Mouse (Mus musculus): ENCODE measurements around the gene Wdr11. TPM values are rescaled to one million over a fixed set of nuclear protein-coding genes. Genes with fewer than 3 reads are reported as not detected.

Gene Wdr11
- polyA plus RNA-seq, 1 experiment from 2014 or later, result 44.1 TPM

DNA sequence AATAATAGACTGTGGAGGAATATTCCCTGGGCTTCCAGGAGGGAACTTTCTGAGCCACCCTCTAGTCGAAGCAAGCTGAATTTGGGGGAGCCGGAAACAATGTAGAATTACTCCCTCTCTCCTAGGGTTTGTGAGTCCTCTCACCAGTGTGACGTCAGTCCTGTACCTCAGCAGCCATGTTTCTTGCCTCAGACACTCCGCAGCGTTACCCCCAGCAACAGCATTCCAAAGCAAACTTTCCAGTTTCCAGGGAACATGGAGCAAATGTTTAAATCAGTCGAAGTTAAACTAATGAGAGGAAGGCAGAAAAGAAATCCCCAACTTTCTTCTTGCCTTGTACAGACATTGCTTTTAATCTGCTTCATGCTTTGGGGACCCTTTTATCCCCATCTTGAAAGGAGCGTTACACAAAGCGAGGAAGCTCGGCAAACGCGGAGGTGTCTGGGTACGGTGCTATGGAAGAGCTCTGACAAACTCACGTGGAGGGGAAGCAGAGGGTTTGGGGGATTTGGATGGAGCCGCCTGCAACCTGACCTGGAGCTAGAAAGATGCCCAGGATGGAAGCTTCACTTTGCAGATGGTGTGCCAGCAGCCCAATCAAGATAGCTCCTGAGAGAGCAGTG, 64.1 kb downstream of the Wdr11 start:
- Histone ChIP-seq H3K4me3 (no peak overlapping the region), H3K4me1 (peaks cover 68% of the 10 kb centered on the region), H3K9ac (no peak overlapping the region), H3K4me2 (replicated peaks) (no peak overlapping the region), H3K36me3 (no peaks in the 10 kb centered on the region), H3K27me3 (peaks cover 17% of the 10 kb centered on the region), H3K9me3 (no peaks in the 10 kb centered on the region), H3K27ac (peak overlapping the region; percentile 10)
- no peak for ATAC-seq (ENCODE audit: low FRiP score, low read depth)
- 67% methylated on average over 14 of the region's 14 CpGs for WGBS

- H3K4me2 ChIP-seq (replicated peaks), result no peak overlapping the region
- H3K36me3 ChIP-seq, result no peaks in the 10 kb centered on the region
- H3K9me3 ChIP-seq, result no peaks in the 10 kb centered on the region
- H3K9ac ChIP-seq, result no peak overlapping the region
- no peak overlapping the region for H3K27ac ChIP-seq
- no peak for ATAC-seq (ENCODE audit: low FRiP score, low read depth)
- peaks cover 11% of the 10 kb centered on the region for H3K27me3 ChIP-seq
- H3K4me1 ChIP-seq, result peaks cover 71% of the 10 kb centered on the region
- H3K4me3 ChIP-seq, result no peak overlapping the region
- 83% methylated on average over 8 of the region's 8 CpGs for WGBS
Observed at GRCm38 (mm10) chr7:129657867-129658266, 66.2 kb downstream of the Wdr11 start.

- Histone ChIP-seq H3K4me1 (peaks cover 72% of the 10 kb centered on the region), H3K9ac (0 out of 2 replicates have a peak overlapping the region, but pooled peaks have one; percentile 6), H3K9me3 (no peaks in the 10 kb centered on the region), H3K36me3 (no peaks in the 10 kb centered on the region), H3K27me3 (peaks cover 10% of the 10 kb centered on the region; the same call in 1 of the 2 replicates), H3K27ac (0 out of 2 replicates have a peak overlapping the region, but pooled peaks have one; percentile 6), H3K4me2 (replicated peaks) (no peak overlapping the region), H3K4me3 (no peak overlapping the region)
- 68% methylated on average over 8 of the region's 8 CpGs for WGBS
- ATAC-seq (ENCODE audit: low FRiP score, low read depth), result no peak
Observed at GRCm38 (mm10) chr7:129659755-129660154, 68.1 kb downstream of the Wdr11 start.

- peaks cover 70% of the 10 kb centered on the region for H3K4me1 ChIP-seq
- no peak overlapping the region for H3K4me2 ChIP-seq (replicated peaks)
- no peak overlapping the region for H3K9ac ChIP-seq
- H3K4me3 ChIP-seq, result no peak overlapping the region
- no peaks in the 10 kb centered on the region for H3K9me3 ChIP-seq
- 89% methylated on average over 9 of the region's 9 CpGs for WGBS
- H3K36me3 ChIP-seq, result no peaks in the 10 kb centered on the region
- H3K27ac ChIP-seq, result no peak overlapping the region
- peaks cover 6% of the 10 kb centered on the region; the same call in 1 of the 2 replicates for H3K27me3 ChIP-seq
- no peak for ATAC-seq (ENCODE audit: low FRiP score, low read depth)
Observed at GRCm38 (mm10) chr7:129660546-129660945, 68.9 kb downstream of the Wdr11 start.

GRCm38 (mm10) chr7:129662051-129662789, 70.6 kb downstream of the Wdr11 start:
- H3K4me1 ChIP-seq, result peaks cover 66% of the 10 kb centered on the region
- H3K9ac ChIP-seq, result no peak overlapping the region; the same call in 1 of the 2 replicates
- ATAC-seq (ENCODE audit: low FRiP score, low read depth), result no peak
- 0 out of 2 replicates have a peak, but pooled peaks cover 3% of the 10 kb centered on the region for H3K27me3 ChIP-seq
- H3K4me2 ChIP-seq (replicated peaks), result no peak overlapping the region
- no peak overlapping the region for H3K4me3 ChIP-seq
- H3K9me3 ChIP-seq, result no peaks in the 10 kb centered on the region
- WGBS, result 44% methylated on average over 16 of the region's 16 CpGs
- H3K36me3 ChIP-seq, result no peaks in the 10 kb centered on the region
- peak overlapping the region; percentile 70; the same call in 1 of the 2 replicates for H3K27ac ChIP-seq

DNA sequence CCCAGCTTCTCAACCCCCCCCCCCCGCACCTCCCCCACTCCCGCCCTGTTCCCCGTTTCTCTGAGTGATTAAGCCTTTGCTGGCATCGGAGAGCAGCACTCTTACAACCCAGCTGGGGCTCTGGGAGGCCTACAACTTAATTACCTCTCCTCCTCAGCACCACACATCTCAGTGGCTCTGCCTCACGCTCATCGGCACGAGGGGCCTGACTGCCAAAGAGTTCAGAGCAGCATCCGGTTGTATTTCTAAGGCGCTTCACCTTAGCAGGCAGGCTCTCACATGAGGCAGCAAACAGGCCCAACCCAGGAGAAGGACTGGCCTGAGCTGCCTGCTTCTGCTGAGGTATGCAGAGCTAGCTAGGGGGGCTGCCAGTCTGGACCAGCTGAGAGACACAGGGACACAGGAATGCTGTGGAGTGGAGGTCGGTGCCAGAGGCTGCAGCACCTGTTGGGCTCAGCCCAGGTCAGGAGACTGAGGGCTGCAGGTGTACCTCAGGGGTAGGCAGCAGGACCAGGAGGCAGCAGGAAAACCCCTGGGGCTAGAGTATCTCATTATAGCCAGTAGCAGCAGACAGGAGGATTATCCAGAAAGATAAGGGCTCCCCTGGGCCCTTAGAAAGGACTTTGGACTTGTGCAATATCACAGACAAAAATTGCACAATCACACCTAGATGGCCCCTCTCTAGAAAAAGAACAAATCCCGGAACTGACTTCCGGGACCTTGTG, 72.3 kb downstream of the Wdr11 start:
- Histone ChIP-seq H3K4me2 (replicated peaks) (0 out of 2 replicates have a peak overlapping the region, but pooled peaks have one; percentile 3), H3K4me3 (no peak overlapping the region), H3K9me3 (no peaks in the 10 kb centered on the region), H3K27ac (peak overlapping the region; percentile 17; the same call in 1 of the 2 replicates), H3K9ac (no peak overlapping the region), H3K27me3 (0 out of 2 replicates have a peak, but pooled peaks cover 3% of the 10 kb centered on the region), H3K4me1 (peaks cover 66% of the 10 kb centered on the region), H3K36me3 (no peaks in the 10 kb centered on the region)
- ATAC-seq (ENCODE audit: low FRiP score, low read depth), result peak; percentile 34; the same call in 1 of the 2 replicates
- WGBS, result 20% methylated on average over 11 of the region's 12 CpGs

- Histone ChIP-seq H3K4me2 (replicated peaks) (no peak overlapping the region), H3K4me3 (no peak overlapping the region), H3K36me3 (no peaks in the 10 kb centered on the region), H3K27ac (no peak overlapping the region), H3K9me3 (no peaks in the 10 kb centered on the region), H3K27me3 (0 out of 2 replicates have a peak, but pooled peaks cover 3% of the 10 kb centered on the region), H3K9ac (no peak overlapping the region), H3K4me1 (peaks cover 68% of the 10 kb centered on the region)
- WGBS, result 86% methylated on average over 3 of the region's 3 CpGs
- no peak for ATAC-seq (ENCODE audit: low FRiP score, low read depth)
Observed at GRCm38 (mm10) chr7:129665411-129665810, 73.7 kb downstream of the Wdr11 start.

DNA sequence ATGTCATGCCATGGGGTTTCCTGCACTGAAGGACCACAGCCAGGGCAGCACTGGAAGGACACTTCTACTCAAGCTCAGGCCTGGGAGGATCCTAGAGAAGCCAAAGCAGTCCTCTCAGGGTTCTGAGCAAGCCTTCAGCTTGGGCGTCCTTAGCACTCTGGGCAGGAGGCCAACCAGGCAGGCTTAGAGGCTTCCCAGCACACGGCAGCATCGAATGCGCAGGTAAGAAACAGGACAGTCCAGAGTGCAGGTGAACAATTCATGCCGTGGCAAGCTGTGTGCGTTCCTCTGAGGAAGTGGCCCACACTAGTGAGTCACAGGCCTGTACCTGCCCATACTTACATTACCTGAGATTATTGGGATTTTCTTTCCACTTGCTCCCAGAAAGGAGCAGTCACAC, 74.3 kb downstream of the Wdr11 start:
- no peak overlapping the region for H3K9ac ChIP-seq
- H3K4me1 ChIP-seq, result peaks cover 71% of the 10 kb centered on the region
- WGBS, result 66% methylated on average over 6 of the region's 6 CpGs
- peak overlapping the region; percentile 29; the same call in 1 of the 2 replicates for H3K27ac ChIP-seq
- no peak overlapping the region for H3K4me2 ChIP-seq (replicated peaks)
- ATAC-seq (ENCODE audit: low FRiP score, low read depth), result no peak
- no peaks in the 10 kb centered on the region for H3K36me3 ChIP-seq
- 0 out of 2 replicates have a peak, but pooled peaks cover 3% of the 10 kb centered on the region for H3K27me3 ChIP-seq
- H3K9me3 ChIP-seq, result no peaks in the 10 kb centered on the region
- H3K4me3 ChIP-seq, result no peak overlapping the region

DNA sequence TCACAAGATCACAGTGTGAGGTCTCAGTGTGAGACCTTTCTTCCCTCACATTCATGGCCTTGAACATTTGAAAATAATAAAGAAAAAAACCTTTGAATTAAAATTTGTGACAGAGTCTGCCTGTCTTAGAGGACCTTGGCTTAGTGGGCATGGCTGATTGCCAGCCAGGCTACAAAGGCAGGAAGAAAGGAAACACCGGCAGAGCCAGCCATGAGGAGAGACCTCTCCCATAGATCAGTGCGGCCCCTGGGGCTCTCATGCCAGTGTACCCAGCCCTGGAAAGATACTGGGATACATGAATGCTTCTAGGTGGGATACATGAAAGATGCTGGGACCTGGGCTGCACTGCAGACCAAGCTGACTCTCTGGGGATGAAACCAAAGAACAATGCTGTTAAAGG, 74.9 kb downstream of the Wdr11 start:
- WGBS, result 68% methylated on average over 2 of the region's 2 CpGs
- ATAC-seq (ENCODE audit: low FRiP score, low read depth), result no peak
- Histone ChIP-seq H3K4me1 (peaks cover 70% of the 10 kb centered on the region), H3K4me2 (replicated peaks) (no peak overlapping the region), H3K9me3 (no peaks in the 10 kb centered on the region), H3K9ac (no peak overlapping the region), H3K4me3 (no peak overlapping the region), H3K27me3 (0 out of 2 replicates have a peak, but pooled peaks cover 3% of the 10 kb centered on the region), H3K27ac (no peak overlapping the region), H3K36me3 (no peaks in the 10 kb centered on the region)

DNA sequence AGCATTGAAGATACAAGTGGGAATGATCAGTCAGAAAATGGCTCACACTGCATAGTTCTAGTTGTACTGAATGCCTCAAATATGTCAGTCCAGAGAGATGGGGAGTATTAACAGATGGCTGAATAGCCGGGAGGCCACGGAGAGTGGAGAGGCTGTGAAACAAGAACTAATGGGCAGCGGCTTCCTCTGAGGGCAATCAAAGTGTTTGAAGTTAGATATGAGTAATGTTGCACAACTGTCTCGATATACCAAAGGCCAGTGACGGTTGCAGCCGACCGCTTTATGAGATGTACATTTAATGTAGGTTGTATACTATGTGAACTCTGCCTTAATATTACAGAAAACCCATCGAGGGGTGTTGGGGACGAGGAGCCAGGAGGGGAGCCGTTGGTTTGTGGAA, 78.6 kb downstream of the Wdr11 start:
- no peak overlapping the region for H3K4me2 ChIP-seq (replicated peaks)
- WGBS, result 43% methylated on average over 10 of the region's 10 CpGs

GRCm38 (mm10) chr7:129671675-129672651, 80.3 kb downstream of the Wdr11 start:
- Histone ChIP-seq H3K9me3 (no peaks in the 10 kb centered on the region), H3K27ac (no peak overlapping the region), H3K9ac (no peak overlapping the region), H3K27me3 (0 out of 2 replicates have a peak, but pooled peaks cover 6% of the 10 kb centered on the region), H3K4me3 (no peak overlapping the region), H3K4me1 (peaks cover 22% of the 10 kb centered on the region), H3K36me3 (no peaks in the 10 kb centered on the region), H3K4me2 (replicated peaks) (no peak overlapping the region)
- no peak for ATAC-seq (ENCODE audit: low FRiP score, low read depth)
- 80% methylated on average over 18 of the region's 18 CpGs for WGBS

More for the DNA sequence above, 78.6 kb downstream of the Wdr11 start:
- Histone ChIP-seq H3K4me3 (no peak overlapping the region), H3K36me3 (no peaks in the 10 kb centered on the region), H3K27ac (no peak overlapping the region), H3K4me1 (peaks cover 35% of the 10 kb centered on the region), H3K9ac (no peak overlapping the region), H3K27me3 (0 out of 2 replicates have a peak, but pooled peaks cover 3% of the 10 kb centered on the region), H3K9me3 (no peaks in the 10 kb centered on the region)
- ATAC-seq (ENCODE audit: low FRiP score, low read depth), result no peak
